Mouse (Mus musculus): ENCODE data around the gene Nacc1. TPM values are rescaled to one million over a fixed set of nuclear protein-coding genes. Genes with fewer than 3 reads are reported as not detected.

Nacc1 gene
- total RNA-seq, 2 experiments from 2014 or later: 31.8 to 43.0 TPM

DNA sequence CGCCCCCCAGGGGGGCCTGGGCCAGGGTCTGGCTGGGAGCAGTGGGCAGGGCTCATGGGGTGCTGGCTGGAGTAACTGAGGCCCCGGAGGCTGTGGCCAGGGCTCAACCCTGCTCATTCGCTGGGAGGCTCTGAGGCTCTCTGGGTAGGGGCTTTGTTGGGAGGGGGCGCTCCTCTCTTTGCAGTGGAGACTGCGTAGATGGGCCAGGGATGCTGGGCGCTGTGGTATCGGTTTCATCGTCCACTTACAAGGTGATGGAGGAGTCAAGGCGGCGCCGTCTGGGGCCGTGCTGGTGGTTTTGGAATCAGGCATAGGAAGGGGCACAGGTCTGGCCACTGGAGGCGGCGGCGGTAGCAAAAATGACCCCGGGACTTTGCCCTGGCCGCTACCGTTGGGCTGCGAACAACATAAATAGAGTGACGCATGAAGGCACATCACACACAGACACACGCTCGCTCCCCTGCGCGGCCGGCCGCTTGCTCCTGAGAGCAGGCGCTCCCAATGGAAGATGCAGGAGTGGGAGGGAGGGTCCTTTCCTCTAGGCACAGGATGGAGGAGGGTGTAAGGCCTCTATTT lies 28.3 kb upstream of the Nacc1 start:
- ATAC-seq (ENCODE audit: poor library complexity, severe bottlenecking): no peak

DNA sequence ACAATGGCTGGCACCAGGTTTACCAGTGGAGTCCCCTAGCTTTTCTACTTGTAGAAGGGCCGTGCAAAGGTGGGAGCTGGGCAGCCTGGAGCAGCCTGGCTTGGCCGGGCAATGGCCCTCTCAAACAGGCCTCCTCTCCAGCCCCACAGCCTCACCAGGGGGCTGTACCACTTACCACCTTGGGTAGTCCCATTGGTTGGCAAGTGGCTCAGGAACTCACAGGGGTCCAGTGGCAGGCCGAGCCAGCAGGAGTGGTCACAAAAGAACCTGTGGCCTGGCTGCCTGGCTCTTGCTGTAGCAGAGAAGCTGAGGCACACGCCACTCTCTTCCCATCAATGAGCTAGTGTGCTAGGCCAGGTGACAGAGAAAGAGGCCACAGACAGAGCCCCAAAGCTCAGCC lies 26.5 kb upstream of the Nacc1 start:
- no peak for ATAC-seq (ENCODE audit: poor library complexity, severe bottlenecking)

- no peak for ATAC-seq (ENCODE audit: poor library complexity, severe bottlenecking)
These were observed 25.7 kb upstream of the Nacc1 start for GRCm38 (mm10) chr8:84713381-84713780.

DNA sequence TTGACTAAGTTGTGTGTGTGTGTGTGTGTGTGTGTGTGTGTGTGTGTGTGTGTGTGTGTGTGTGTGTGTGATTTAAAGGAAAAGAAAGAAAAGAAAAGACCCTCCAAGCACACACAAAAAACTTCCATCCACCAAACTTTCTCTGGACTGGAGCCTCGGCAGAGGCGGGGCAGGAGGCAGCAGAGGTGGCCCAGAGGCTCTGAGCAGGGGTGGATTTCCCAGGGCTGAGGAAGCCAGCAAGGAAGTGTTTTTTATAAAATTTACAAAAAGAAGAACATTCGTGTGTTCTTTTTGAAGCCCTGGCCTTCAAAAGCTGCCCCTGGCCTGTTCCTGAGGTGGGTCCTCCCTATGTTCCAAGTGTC lies 25.1 kb upstream of the Nacc1 start:
- ATAC-seq (ENCODE audit: poor library complexity, severe bottlenecking): no peak

DNA sequence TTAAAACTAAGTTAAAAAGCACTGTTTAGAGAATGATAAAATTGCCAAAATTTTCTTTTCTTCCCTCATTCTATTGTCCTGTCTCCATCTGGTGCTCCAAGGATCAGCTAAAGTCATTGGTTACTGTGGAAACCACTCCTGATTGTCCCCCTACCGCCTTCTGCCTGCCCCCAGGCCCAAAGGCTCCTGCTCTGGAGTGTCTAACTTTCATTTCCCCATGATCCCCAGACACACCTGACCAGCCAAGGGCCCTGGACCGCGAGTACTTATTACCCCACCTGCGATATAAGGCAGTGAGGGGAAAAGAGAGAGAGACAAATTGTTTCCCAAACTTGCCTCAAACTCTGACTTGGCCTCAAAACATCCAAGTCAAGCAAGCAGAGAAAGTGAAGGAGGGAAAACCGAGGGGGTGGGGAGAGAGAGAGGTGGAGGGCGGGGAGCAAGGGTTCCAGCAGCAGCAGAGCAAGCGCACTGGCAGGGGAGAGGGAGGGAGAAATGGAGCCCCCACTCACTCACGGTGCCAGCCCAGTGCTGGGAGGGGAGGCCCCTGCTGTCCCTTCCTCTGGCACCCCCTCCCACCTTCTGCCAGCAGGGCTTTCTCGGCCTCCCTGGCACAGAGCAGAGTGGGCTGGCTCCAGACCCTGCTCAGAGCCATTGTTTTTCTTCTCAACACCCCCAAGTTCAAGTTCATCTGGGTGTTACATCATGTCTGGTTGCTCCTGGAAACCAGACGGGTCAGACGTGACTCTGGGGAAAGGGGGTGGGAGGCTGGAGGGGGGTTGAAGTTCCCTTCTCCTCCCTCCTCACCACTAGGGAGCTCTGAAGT lies 24.5 kb upstream of the Nacc1 start:
- no peak for ATAC-seq (ENCODE audit: poor library complexity, severe bottlenecking)

- no peak for ATAC-seq (ENCODE audit: poor library complexity, severe bottlenecking)
These were observed 23.6 kb upstream of the Nacc1 start for GRCm38 (mm10) chr8:84711312-84711711.

- ATAC-seq (ENCODE audit: poor library complexity, severe bottlenecking): no peak
These were observed 22.3 kb upstream of the Nacc1 start for GRCm38 (mm10) chr8:84709931-84710330.

- peak; percentile 57 for ATAC-seq (ENCODE audit: poor library complexity, severe bottlenecking)
These were observed 21.3 kb upstream of the Nacc1 start for GRCm38 (mm10) chr8:84708774-84709475.

- ATAC-seq (ENCODE audit: poor library complexity, severe bottlenecking): no peak
These were observed 20.4 kb upstream of the Nacc1 start for GRCm38 (mm10) chr8:84708071-84708541.

DNA sequence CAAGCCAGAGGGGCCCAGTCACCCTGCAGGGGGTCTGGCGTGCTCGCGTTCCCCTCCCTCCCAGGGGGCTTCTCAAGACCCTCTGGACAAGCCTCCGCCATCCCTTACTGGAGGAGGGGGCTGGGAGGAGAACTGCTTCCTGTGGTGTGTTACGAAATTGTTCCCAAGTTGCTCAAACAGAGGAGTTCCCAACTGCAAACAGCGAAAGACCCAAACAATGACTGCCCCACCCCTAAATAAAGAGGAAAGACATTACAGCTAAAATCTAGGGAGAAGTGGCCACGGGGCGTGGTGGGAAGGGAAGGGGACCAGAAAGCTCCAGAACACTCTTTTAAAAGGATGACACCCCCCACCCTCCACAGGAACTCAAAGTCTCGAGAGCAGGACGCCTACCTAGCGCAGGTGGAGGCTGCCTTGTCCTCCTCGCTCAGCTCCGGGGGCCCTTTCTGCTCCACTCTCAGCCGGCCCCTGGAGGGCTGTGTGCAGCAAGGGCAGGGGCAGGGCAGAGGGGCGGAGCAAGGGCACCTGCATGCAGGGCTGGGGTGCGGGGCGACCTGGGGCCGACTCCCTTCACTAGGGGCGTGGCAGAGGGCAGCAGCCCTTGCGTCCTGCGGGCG lies 19.7 kb upstream of the Nacc1 start:
- ATAC-seq (ENCODE audit: poor library complexity, severe bottlenecking): peak; percentile 56

GRCm38 (mm10) chr8:84706610-84707266 lies 19.1 kb upstream of the Nacc1 start:
- peak; percentile 30 for ATAC-seq (ENCODE audit: poor library complexity, severe bottlenecking)

- ATAC-seq (ENCODE audit: poor library complexity, severe bottlenecking): no peak
These were observed 18.3 kb upstream of the Nacc1 start for GRCm38 (mm10) chr8:84705960-84706359.

GRCm38 (mm10) chr8:84704867-84705831 lies 17.5 kb upstream of the Nacc1 start:
- no peak for ATAC-seq (ENCODE audit: poor library complexity, severe bottlenecking)

DNA sequence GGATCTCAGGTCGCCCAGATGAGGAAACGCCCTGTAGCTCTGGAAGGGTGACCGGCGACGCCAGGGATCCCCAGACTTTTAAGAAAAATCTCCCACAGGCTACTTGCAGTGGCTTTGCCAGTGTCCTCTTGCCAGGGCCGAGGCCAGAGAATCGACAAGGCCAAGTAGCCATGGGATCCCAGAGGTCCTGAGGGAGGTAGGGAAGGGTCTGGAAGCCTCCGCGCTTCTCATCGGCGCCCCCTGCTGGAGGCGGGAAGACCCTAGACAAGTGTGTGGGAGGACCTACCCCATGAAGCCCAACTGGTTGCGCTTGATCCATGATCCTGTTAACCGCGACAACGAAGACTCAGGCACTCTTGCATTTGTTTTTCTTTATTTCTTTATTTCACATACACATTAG lies 16.7 kb upstream of the Nacc1 start:
- ATAC-seq (ENCODE audit: poor library complexity, severe bottlenecking): no peak

- ATAC-seq (ENCODE audit: poor library complexity, severe bottlenecking): no peak
These were observed 16.0 kb upstream of the Nacc1 start for GRCm38 (mm10) chr8:84703466-84704249.

GRCm38 (mm10) chr8:84702963-84703465 lies 15.4 kb upstream of the Nacc1 start:
- ATAC-seq (ENCODE audit: poor library complexity, severe bottlenecking): no peak

DNA sequence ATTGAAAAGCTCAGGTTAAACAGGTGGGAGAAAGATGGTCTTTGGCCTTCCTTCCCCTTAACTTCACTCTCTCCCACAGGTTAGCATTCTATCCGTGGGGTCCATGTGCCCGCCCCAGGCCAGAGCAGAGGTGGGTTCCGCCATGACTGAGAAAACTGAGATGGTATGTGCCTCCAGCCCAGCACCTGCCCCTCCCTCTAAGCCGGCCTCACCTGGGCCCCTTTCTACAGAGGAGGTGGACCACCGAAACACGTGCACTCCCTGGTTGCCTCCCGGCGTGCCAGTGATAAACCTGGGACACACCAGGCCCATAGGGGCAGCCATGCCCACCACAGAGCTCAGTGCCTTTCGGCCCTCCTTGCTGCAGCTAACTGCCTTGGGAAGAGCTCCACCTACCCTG lies 14.9 kb upstream of the Nacc1 start:
- no peak for ATAC-seq (ENCODE audit: poor library complexity, severe bottlenecking)
